Mouse (Mus musculus) ES-CJ7 (cell line): ENCODE data around the gene Adamts9.

Experiments used
- DNase-seq: peaks from one replicate; pipeline ENCODE4 v3.0.0; 2011; ENCODE audit warnings: low read depth, low spot score

Gene Adamts9

DNA sequence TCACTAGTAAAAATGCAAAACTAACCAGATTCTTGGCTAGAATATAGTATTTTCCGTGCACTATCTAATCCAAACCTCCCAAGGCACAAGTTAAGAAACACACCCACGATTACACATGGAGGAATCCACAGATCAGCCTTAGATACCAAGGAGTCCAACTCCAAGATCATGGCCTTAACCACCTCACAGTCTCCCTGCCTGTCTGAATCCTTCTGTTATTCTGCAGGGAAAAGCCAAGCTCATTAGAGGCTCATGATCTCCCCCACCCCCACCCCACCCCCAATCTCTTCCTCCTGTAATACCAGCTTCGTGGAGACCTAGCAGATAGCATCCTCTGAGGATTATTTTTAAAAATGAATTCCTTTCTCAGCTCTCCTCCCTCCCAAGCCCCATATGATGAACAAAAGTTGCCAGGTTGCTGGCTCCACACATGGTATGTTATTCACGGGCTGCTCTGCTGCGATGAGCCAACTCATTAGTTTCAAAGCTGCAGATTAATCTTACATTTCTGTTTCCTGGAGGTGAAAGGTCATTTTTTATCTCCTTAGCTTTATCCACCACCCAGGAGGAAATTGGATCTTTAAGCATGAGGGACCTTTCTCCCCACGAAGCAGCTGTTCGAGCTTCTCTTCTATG lies 215.8 kb downstream of the Adamts9 start:
- DNase-seq: no peak

DNA sequence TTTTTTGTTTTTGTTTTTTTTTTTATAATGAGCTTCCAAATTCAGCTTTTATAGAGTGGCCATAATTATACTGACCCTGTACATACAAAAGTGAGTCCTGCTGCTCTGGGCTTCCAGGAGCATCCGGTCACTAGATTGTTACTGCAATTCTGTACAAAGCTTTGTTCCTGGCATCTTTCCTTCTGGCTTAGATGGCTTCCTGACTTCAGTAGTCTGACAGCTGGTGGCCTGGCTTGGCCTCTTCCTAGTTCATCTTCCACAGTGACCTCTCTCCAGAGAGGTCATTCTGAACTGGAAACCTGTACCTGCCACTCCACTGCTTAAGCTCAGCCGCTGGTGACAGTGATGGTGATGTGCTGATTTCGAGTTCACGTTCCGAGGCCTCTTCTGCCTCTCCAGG lies 217.2 kb downstream of the Adamts9 start:
- no peak for DNase-seq

DNA sequence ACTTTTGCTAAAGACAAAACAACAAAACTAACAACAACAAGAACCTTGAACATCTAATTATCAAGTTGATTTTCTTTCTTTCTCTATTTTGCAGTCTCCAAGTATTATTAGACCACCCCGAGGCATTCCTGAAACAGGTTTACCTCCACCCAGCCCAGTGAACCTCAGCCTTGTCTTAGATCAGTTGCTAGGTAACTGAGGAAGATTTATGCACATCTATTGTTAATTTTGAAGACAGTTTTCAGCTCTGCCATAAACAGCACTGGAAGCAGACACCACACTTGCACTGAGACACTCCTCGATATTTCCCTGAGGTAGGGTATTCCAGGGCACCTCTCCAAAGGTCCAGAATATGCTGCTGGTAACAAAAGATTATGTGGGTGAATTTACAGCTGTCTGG lies 218.9 kb downstream of the Adamts9 start:
- no peak for DNase-seq
